Mouse (Mus musculus) lung, embryonic 15.5 days (tissue): ENCODE measurements around the gene Me3. TPM values are rescaled to one million over a fixed set of nuclear protein-coding genes. Genes with fewer than 3 reads are reported as not detected.

Experiments
- ATAC-seq: fragments of 200-750 bp; cut with Nextera tagmentation; 2 replicates; pipeline ENCODE4 v1.8.0; 2017; ENCODE audit warnings: moderate number of reproducible peaks, borderline replicate concordance; ENCODE audit not compliant: low FRiP score, low TSS enrichment; ENCODE audit errors: extremely low read depth
- H3K27ac ChIP-seq: fragments of 300-500 bp; sonication (generic); 2 replicates; pipeline ENCODE4 v1.5.1; 2015; ENCODE audit warnings: moderate library complexity, mild to moderate bottlenecking, inconsistent platforms
- H3K27me3 ChIP-seq: fragments of 300-500 bp; sonication (generic); 2 replicates; pipeline ENCODE4 v1.6.1; 2015; ENCODE audit warnings: inconsistent platforms
- H3K36me3 ChIP-seq: fragments of 300-500 bp; sonication (generic); 2 replicates; pipeline ENCODE4 v1.6.1; 2015; ENCODE audit warnings: inconsistent platforms
- H3K4me1 ChIP-seq: fragments of 300-500 bp; sonication (generic); 2 replicates; pipeline ENCODE4 v1.6.1; 2015; ENCODE audit warnings: inconsistent platforms
- H3K4me2 ChIP-seq: fragments of 300-500 bp; sonication (generic); 2 replicates; pipeline ENCODE4 v1.6.1; 2015; ENCODE audit warnings: inconsistent platforms, mild to moderate bottlenecking, moderate library complexity
- H3K4me3 ChIP-seq: fragments of 300-500 bp; sonication (generic); 2 replicates; pipeline ENCODE4 v1.5.1; 2015; ENCODE audit warnings: mild to moderate bottlenecking, inconsistent platforms
- H3K9ac ChIP-seq: fragments of 300-500 bp; sonication (generic); 2 replicates; pipeline ENCODE4 v1.6.1; 2015; ENCODE audit warnings: inconsistent platforms
- H3K9me3 ChIP-seq: fragments of 300-500 bp; sonication (generic); 2 replicates; pipeline ENCODE4 v1.6.1; 2016; ENCODE audit warnings: inconsistent platforms
- WGBS: fragments of 180-500 bp; shearing (Covaris S2); methylation state at CpG from one replicate; pipeline ENCODE4 v1.1.7; 2015; 5-methylcytosine and 5-hydroxymethylcytosine counted together
- polyA plus RNA-seq: library from polyadenylated mRNA; unstranded; fragments of >200 nt; fragmentation: Nextera tagmentation; extraction: Ambion mirVana; gene quantifications from 2 replicates; pipeline ENCODE4 v1.2.1, GENCODE M21; 2015

Gene Me3
- polyA plus RNA-seq, 1 experiment from 2014 or later: 1.9 TPM

DNA sequence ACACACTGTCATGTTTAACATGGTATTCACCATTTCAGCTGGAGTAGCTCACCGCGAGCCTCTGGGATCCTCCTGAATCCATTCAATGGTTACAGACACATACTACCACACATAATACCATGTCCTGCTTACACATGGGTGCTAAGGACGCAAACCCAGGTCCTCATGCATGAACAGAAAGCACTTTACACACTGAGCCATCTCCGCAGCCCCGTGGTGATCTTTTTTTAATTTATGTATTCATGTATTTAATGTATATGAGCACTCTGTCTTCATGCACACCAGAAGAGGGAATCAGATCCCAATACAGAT is 210.2 kb downstream of the Me3 start:
- no peak overlapping the region for H3K4me2 ChIP-seq
- H3K36me3 ChIP-seq: no peaks in the 10 kb centered on the region
- H3K27ac ChIP-seq: no peak overlapping the region
- H3K9ac ChIP-seq: no peak overlapping the region
- no peaks in the 10 kb centered on the region for H3K9me3 ChIP-seq
- H3K4me3 ChIP-seq: no peak overlapping the region
- no peak for ATAC-seq
- H3K27me3 ChIP-seq: no peaks in the 10 kb centered on the region
- H3K4me1 ChIP-seq: peaks cover 6% of the 10 kb centered on the region; the same call in 1 of the 2 replicates
- 88% methylated on average over 5 of the region's 5 CpGs for WGBS

DNA sequence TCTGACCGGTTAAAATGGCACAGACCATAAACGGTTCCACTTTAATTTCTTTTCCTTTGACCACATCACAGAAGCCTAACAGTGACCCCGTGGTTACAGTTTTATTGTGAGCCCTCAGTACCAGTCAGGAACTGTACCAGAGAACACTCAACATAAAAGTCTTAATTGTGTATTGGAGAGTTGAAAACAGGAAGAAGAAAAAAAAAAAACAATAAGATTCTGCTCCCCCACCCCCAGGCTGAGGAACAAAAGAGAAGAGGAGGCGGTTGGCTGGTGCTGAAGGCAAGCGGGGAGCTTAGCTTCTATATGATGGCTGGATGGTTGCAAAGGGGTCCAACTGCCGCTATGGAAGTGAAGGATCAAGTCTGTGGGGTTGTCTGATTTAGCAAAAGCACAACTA is 210.9 kb downstream of the Me3 start:
- Histone ChIP-seq H3K4me2 (no peak overlapping the region), H3K4me3 (no peak overlapping the region), H3K4me1 (peaks cover 6% of the 10 kb centered on the region; the same call in 1 of the 2 replicates), H3K36me3 (no peaks in the 10 kb centered on the region), H3K9ac (no peak overlapping the region), H3K27me3 (no peaks in the 10 kb centered on the region), H3K27ac (no peak overlapping the region), H3K9me3 (no peaks in the 10 kb centered on the region)
- ATAC-seq: no peak
- WGBS: 63% methylated on average over 6 of the region's 6 CpGs

DNA sequence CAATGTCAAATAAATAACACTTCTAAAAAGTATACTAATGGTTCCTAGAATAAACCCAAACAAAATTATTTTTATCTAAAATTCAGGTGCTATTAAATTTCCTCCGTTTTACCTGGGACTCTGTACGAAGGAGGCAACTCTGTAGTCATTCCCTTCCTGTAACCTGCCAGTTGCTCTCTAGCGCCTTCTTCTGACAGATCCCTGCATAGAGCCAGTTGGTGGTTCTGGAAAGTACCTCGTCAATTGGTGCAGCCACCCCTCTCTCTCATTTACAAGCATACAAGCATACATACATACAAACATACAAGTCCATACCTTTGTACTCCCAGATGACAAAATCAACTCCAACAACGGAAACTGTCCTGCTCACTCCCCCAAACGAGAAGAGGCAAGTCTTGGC is 211.3 kb downstream of the Me3 start:
- Histone ChIP-seq H3K27me3 (no peaks in the 10 kb centered on the region), H3K4me1 (peaks cover 6% of the 10 kb centered on the region; the same call in 1 of the 2 replicates), H3K9me3 (no peaks in the 10 kb centered on the region), H3K27ac (no peak overlapping the region), H3K36me3 (no peaks in the 10 kb centered on the region), H3K9ac (no peak overlapping the region), H3K4me3 (no peak overlapping the region), H3K4me2 (no peak overlapping the region)
- ATAC-seq: no peak
- 27% methylated on average over 6 of the region's 6 CpGs for WGBS

DNA sequence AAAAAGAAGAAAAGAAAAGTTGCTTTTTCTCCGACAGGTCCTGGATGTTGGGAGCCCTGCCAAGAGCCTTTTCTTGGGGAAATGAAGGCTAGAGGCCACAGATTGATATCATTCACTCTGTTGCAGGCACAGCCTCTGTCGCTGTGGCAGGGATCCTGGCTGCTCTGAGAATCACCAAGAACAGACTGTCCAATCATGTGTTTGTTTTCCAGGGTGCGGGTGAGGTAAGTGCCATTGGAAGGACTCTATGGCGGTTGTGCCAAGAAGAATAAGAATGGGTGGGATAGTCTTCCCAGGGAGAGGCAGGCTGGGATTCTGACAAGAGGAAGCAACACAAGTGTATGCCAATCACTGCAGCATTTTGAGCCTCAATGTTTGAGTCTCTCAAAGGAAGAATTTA is 213.5 kb downstream of the Me3 start:
- Histone ChIP-seq H3K9ac (no peak overlapping the region), H3K4me1 (no peaks in the 10 kb centered on the region), H3K9me3 (no peaks in the 10 kb centered on the region), H3K27me3 (no peaks in the 10 kb centered on the region), H3K36me3 (no peaks in the 10 kb centered on the region), H3K27ac (no peak overlapping the region), H3K4me3 (no peak overlapping the region), H3K4me2 (no peak overlapping the region)
- ATAC-seq: no peak
- 63% methylated on average over 4 of the region's 4 CpGs for whole genome bisulfite sequencing

DNA sequence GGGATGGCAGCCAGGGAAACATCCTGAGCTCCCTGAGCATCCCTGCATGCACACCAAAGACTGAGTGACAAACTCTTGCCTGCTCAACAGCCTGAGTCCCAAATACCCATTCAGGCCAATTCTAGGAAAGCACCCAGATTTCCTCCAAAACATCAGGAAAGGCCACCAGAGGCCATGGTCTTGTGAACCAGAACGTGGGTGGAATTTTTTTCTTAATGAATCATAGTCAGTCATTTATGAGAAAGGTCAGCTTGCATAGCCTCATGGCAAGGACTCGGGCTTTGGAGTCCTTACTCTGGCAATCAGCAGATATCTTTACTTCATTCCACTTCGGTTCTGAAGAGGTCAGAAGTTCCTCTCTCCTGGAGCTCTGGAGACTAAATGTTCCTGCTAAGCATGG is 218.3 kb downstream of the Me3 start:
- H3K27ac ChIP-seq: no peak overlapping the region
- no peaks in the 10 kb centered on the region for H3K27me3 ChIP-seq
- H3K4me3 ChIP-seq: no peak overlapping the region
- H3K9ac ChIP-seq: no peak overlapping the region
- H3K36me3 ChIP-seq: no peaks in the 10 kb centered on the region
- no peak overlapping the region for H3K4me2 ChIP-seq
- no peaks in the 10 kb centered on the region for H3K4me1 ChIP-seq
- ATAC-seq: no peak
- 58% methylated on average over 3 of the region's 3 CpGs for WGBS
- no peaks in the 10 kb centered on the region for H3K9me3 ChIP-seq

DNA sequence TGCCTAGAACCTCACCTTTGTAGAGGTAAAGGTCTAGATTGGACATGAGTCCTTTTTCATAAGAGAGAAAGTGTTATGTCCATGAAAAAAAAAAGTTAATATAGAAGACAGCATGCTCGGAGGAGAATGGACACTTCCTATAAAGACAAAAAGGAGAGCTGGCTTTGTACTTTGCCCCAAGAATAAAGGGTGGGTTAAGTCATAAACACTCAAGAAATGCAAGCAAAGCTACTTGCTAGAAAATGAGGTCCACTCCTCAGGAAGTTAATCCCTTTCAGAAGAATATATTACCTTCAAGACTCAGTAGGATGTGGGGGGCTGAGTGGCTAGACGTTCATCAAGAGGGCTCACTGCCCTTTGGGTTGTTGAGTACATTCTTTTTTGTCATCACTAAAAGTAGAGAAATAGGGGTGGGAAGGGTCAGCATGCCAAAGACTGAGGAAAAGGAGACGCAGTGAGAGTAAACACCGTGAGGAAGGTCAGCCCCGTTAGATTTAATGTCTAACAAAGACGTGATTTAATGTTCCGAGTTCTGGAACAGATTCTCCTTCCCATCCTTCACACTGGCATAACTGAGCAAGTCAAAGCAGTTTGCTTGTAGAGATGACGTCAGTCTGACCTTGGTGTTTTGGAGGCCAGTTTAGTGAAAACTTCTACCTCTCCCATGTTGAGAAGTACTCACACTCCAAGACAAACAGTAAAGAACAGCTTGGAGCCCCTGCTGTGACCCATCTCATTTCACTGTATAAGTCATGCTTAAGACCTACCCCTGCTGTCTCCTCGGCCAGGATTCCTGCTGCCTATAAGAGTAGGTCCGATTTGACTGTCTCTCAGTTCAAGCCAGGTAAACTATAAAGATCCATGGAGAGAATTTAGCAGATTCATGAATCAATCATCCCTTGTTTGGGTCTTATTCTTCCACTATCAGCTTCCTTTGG is 220.2 kb downstream of the Me3 start:
- no peaks in the 10 kb centered on the region for H3K9me3 ChIP-seq
- H3K36me3 ChIP-seq: no peaks in the 10 kb centered on the region
- H3K4me1 ChIP-seq: no peaks in the 10 kb centered on the region
- no peak overlapping the region for H3K4me3 ChIP-seq
- WGBS: 60% methylated on average over 10 of the region's 10 CpGs
- no peak for ATAC-seq
- no peak overlapping the region for H3K27ac ChIP-seq
- H3K4me2 ChIP-seq: no peak overlapping the region
- H3K27me3 ChIP-seq: no peaks in the 10 kb centered on the region
- H3K9ac ChIP-seq: no peak overlapping the region

DNA sequence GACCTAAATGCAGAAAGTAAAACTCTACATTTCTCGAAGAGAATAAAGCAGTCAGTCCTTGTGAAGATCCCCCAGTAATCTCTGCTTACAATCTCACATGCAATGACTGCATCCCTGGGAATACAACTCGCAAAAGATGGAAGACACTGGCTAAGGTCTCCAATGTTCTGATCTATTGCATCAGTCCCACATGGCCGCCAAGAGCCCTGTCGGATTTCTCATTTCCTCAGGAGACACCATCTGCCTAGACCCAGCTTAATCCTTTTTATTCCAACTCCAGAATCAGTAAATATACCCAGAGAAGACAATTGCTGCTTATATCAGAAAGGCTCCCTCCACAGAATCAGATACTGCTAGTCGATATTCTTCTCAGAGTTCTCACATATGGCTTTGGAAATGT is 220.9 kb downstream of the Me3 start:
- Histone ChIP-seq H3K27ac (no peak overlapping the region), H3K27me3 (no peaks in the 10 kb centered on the region), H3K36me3 (no peaks in the 10 kb centered on the region), H3K4me1 (no peaks in the 10 kb centered on the region), H3K4me2 (no peak overlapping the region), H3K9ac (no peak overlapping the region), H3K9me3 (no peaks in the 10 kb centered on the region), H3K4me3 (no peak overlapping the region)
- ATAC-seq: no peak
- WGBS: 71% methylated on average over 5 of the region's 5 CpGs

DNA sequence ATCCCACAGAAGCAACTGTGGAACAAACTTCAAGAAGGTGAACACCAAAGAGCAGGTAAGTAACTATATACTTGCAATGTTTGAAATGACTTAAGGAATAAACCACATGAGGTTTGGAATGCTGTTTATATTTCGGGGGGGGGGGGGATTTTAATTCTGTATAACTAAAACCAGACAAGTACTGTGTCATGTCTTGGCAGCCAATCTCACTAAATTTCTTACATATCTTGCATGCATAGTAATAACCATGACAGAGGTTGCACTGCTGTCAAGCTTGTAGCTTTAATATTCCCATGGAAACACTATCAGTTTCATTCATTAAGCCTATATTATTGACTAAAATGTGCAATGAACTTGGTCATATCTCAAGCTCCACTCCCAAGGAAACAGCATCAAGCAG is 223.0 kb downstream of the Me3 start:
- Histone ChIP-seq H3K4me3 (no peak overlapping the region), H3K9me3 (no peaks in the 10 kb centered on the region), H3K4me1 (no peaks in the 10 kb centered on the region), H3K9ac (no peak overlapping the region), H3K36me3 (no peaks in the 10 kb centered on the region), H3K4me2 (no peak overlapping the region), H3K27me3 (no peaks in the 10 kb centered on the region), H3K27ac (no peak overlapping the region)
- ATAC-seq: no peak
- WGBS: 66% methylated on average over 1 of the region's 1 CpGs

DNA sequence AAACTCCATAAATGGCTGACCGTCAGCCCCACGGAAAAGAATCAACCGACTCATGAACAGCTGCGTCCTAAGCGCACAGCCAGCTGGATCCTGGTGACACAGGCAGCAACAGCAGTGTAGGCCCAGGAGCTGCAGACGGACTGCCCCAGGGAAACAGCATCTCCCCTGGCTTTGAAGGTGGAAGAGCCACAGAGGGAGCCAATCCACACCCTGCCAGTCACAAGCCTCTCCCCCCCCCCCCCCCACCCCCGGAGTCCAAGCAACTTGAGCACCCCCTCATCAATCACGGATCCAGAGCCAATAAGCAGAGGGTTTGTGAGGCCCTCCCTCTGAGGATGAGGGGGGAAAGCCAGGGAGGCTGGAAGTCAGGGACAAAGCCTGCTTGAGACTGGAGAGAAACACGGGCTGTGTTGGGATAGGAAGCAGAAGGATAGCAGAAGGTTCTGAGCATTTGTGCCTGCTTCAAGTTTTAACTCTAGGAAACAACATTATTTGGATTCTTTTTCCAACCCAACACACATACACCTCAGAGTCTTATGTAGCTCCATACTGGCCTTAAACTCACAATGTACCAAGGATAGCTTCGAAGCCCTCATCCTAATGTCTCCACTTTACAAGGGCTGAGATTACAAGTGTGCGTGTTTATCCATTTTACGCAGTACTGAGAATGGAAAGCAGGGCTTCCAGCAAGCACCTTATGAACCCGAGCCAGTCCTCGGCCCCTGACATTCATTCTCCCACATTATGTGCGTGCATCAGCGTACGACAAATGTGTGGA is 224.4 kb downstream of the Me3 start:
- 58% methylated on average over 17 of the region's 17 CpGs for WGBS
- no peak overlapping the region for H3K4me3 ChIP-seq

DNA sequence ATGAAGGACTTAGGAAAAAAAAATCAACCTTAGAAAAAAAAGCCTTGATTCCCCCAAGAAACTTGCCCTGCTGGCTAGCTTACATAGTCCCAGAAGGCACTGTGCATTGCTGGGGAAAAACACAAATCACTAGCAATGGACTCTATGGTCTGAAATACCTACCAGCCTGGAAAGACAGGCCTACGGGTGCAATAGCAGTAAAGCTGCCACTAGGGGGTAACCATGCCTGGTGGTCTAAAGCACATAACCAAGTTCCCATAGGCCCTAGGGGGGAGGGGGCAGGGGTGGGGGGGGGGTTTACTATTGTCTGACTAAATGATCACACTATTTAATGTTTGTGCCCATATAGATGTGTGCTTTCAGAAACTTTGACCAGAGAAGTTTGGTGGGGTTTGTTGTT is 232.6 kb downstream of the Me3 start:
- no peak overlapping the region for H3K9ac ChIP-seq
- ATAC-seq: no peak
- no peak overlapping the region for H3K27ac ChIP-seq
- no peaks in the 10 kb centered on the region for H3K36me3 ChIP-seq
- 82% methylated on average over 1 of the region's 1 CpGs for WGBS
- no peaks in the 10 kb centered on the region for H3K9me3 ChIP-seq
- H3K27me3 ChIP-seq: no peaks in the 10 kb centered on the region
- H3K4me2 ChIP-seq: no peak overlapping the region
- H3K4me3 ChIP-seq: no peak overlapping the region
- no peaks in the 10 kb centered on the region for H3K4me1 ChIP-seq

More for the DNA sequence above, 224.4 kb downstream of the Me3 start:
- no peaks in the 10 kb centered on the region for H3K4me1 ChIP-seq
- no peaks in the 10 kb centered on the region for H3K36me3 ChIP-seq
- no peak overlapping the region for H3K9ac ChIP-seq
- no peak overlapping the region for H3K4me2 ChIP-seq
- no peaks in the 10 kb centered on the region for H3K27me3 ChIP-seq
- ATAC-seq: no peak
- no peaks in the 10 kb centered on the region for H3K9me3 ChIP-seq
- no peak overlapping the region for H3K27ac ChIP-seq

DNA sequence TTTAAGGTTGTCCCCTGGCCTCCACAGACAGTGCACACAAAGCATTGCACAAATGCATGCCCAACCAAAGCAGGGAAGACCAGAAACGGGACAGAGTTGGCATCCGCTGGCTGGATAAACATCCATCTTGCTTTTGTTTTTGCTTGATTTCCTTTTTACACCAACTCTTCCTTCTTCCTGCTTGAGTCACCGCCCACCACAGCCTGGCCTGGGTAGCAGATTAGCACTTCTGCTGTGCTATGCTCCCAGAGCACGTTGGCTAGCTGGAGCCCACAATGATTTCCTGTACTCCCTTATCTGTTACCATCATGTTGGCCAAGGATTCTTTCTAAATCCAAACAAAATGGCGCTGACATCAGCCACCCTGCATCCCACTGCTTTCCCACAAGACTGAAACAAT is 235.0 kb downstream of the Me3 start:
- Histone ChIP-seq H3K9ac (no peak overlapping the region), H3K4me2 (no peak overlapping the region), H3K4me3 (no peak overlapping the region), H3K27ac (no peak overlapping the region), H3K4me1 (no peaks in the 10 kb centered on the region), H3K27me3 (no peaks in the 10 kb centered on the region), H3K9me3 (no peaks in the 10 kb centered on the region), H3K36me3 (no peaks in the 10 kb centered on the region)
- no peak for ATAC-seq
- WGBS: 60% methylated on average over 5 of the region's 5 CpGs

DNA sequence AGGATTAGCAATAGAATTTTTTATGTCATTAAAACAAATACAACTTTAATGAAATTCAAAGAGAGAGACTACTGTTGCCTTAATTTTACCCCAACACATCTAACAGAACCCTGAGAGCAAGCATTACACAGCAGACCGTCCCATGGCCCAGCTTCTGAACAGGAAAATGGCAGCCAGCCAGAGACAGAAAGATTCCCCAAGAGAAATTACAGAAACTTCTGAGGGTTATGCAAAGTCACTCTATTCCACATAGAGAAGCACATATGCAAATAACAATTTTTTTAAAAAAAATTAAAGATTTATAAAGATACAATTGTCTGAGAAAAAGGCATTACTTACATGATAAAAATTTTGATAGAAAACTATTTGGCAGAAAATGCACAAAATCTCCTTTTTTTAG is 247.5 kb downstream of the Me3 start:
- H3K4me3 ChIP-seq: no peak overlapping the region
- H3K27me3 ChIP-seq: no peaks in the 10 kb centered on the region
- H3K9ac ChIP-seq: no peak overlapping the region
- no peak overlapping the region for H3K27ac ChIP-seq
- no peak overlapping the region for H3K4me2 ChIP-seq
- no peak for ATAC-seq
- no peaks in the 10 kb centered on the region for H3K9me3 ChIP-seq
- H3K36me3 ChIP-seq: no peaks in the 10 kb centered on the region
- H3K4me1 ChIP-seq: no peaks in the 10 kb centered on the region
- 43% methylated on average over 1 of the region's 1 CpGs for WGBS
